Mouse (Mus musculus) stomach, postnatal 0 days (tissue): ENCODE data around the gene P4hb. TPM values are rescaled to one million over a fixed set of nuclear protein-coding genes. Genes with fewer than 3 reads are reported as not detected.

Experiments
- ATAC-seq: fragments of 200-750 bp; cut with Nextera tagmentation; 2 replicates; pipeline ENCODE4 v1.8.0; 2017; ENCODE audit not compliant: low FRiP score, low TSS enrichment
- DNase-seq: peaks from one replicate; pipeline ENCODE4 v3.0.0-alpha.2; 2016; ENCODE audit warnings: low spot score
- H3K27ac ChIP-seq: fragments of 300-500 bp; sonication (generic); replicated peaks from 2 replicates; pipeline ENCODE4 v1.5.1; 2014; ENCODE audit warnings: mild to moderate bottlenecking, control low read depth
- H3K27me3 ChIP-seq: fragments of 300-500 bp; sonication (generic); 2 replicates; pipeline ENCODE4 v1.6.1; 2014; ENCODE audit warnings: low read length; ENCODE audit not compliant: control insufficient read depth, insufficient read depth
- H3K36me3 ChIP-seq: fragments of 300-500 bp; sonication (generic); 2 replicates; pipeline ENCODE4 v1.6.1; 2014; ENCODE audit warnings: low read length, mixed read lengths; ENCODE audit not compliant: control insufficient read depth, insufficient read depth
- H3K4me1 ChIP-seq: fragments of 300-500 bp; sonication (generic); replicated peaks from 2 replicates; pipeline ENCODE4 v1.6.1; 2014; ENCODE audit warnings: antibody characterized with exemption; ENCODE audit not compliant: control insufficient read depth, insufficient read depth
- H3K4me2 ChIP-seq: fragments of 300-500 bp; sonication (generic); replicated peaks from 2 replicates; pipeline ENCODE4 v1.6.1; 2014; ENCODE audit warnings: low read depth, mild to moderate bottlenecking, control low read depth, moderate library complexity
- H3K4me3 ChIP-seq: fragments of 300-500 bp; sonication (generic); 2 replicates; pipeline ENCODE4 v1.5.1; 2014; ENCODE audit warnings: low read depth, low read length, control low read depth
- H3K9ac ChIP-seq: fragments of 300-500 bp; sonication (generic); 2 replicates; pipeline ENCODE4 v1.6.1; 2014; ENCODE audit warnings: mild to moderate bottlenecking, low read length, control low read depth, mixed read lengths
- H3K9me3 ChIP-seq: fragments of 300-500 bp; sonication (generic); 2 replicates; pipeline ENCODE4 v1.6.1; 2016; ENCODE audit warnings: low read length; ENCODE audit not compliant: control insufficient read depth
- CTCF ChIP-seq: IDR thresholded peaks from 2 replicates; pipeline ENCODE4 v1.5.1; 2016; ENCODE audit warnings: antibody characterized with exemption, low read depth, mild to moderate bottlenecking, moderate library complexity
- EP300 ChIP-seq: optimal IDR thresholded peaks from 2 replicates; pipeline ENCODE3; 2016; ENCODE audit warnings: antibody characterized with exemption
- WGBS: fragments of 180-500 bp; shearing (Covaris S2); extraction: QIAGEN DNeasy Blood & Tissue Kit; methylation state at CpG from one replicate; pipeline ENCODE4 v1.1.7; 2014; 5-methylcytosine and 5-hydroxymethylcytosine counted together
- polyA plus RNA-seq: library from polyadenylated mRNA; unstranded; fragments of >200 nt; fragmentation: Nextera tagmentation; extraction: Ambion mirVana; gene quantifications from 2 replicates; pipeline ENCODE4 v1.2.1, GENCODE M21; 2015

The P4hb gene
- polyA plus RNA-seq, 1 experiment from 2014 or later: 892 TPM

GRCm38 (mm10) chr11:120527690-120528354 lies 45.2 kb downstream of the P4hb start:
- WGBS: 66% methylated on average over 9 of the region's 9 CpGs
- no peaks in the 10 kb centered on the region for H3K9me3 ChIP-seq
- H3K27me3 ChIP-seq: no peaks in the 10 kb centered on the region; the same call in 1 of the 2 replicates

DNA sequence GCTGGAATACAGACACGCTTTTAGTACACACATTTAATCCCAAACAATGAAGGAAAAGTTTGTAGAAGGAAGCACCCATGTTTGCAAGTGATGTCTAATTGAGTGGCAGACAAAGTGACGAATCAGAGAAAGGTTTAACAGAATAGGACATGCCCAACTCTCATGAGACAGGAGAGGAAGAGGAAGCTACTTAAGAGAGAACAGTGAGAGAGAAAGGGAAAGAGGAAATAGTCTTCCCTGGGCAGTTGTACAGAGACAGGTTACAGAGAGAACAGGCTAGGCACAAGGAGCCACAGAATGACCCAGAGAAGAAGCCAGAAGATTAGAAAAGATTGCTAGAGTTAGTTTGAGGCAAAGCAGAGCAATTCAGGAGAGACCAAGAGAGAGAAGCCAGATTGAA lies 47.1 kb downstream of the P4hb start:
- ATAC-seq (no peak), DNase-seq (no peak)
- 78% methylated on average over 2 of the region's 2 CpGs for WGBS
- Histone ChIP-seq H3K9me3 (no peaks in the 10 kb centered on the region), H3K27me3 (no peaks in the 10 kb centered on the region; the same call in 1 of the 2 replicates), H3K4me2 (no peak overlapping the region), H3K9ac (no peak overlapping the region), H3K27ac (no peak overlapping the region), H3K36me3 (no peaks in the 10 kb centered on the region), H3K4me3 (no peak overlapping the region), H3K4me1 (peaks cover 6% of the 10 kb centered on the region; the same call in 1 of the 2 replicates)
- no peak for TF ChIP-seq CTCF
- no peak for TF ChIP-seq EP300

More at GRCm38 (mm10) chr11:120527690-120528354, 45.2 kb downstream of the P4hb start:
- DNase-seq (no peak), ATAC-seq (no peak)
- H3K9ac ChIP-seq: no peak overlapping the region
- TF ChIP-seq EP300 (no peak), CTCF (no peak)
- no peak overlapping the region for H3K4me3 ChIP-seq
- H3K36me3 ChIP-seq: no peaks in the 10 kb centered on the region
- no peak overlapping the region for H3K4me2 ChIP-seq
- no peak overlapping the region for H3K27ac ChIP-seq
- H3K4me1 ChIP-seq: peaks cover 8% of the 10 kb centered on the region; the same call in 1 of the 2 replicates

GRCm38 (mm10) chr11:120522581-120522980 lies 50.5 kb downstream of the P4hb start:
- Histone ChIP-seq H3K9ac (no peak overlapping the region), H3K36me3 (no peaks in the 10 kb centered on the region), H3K4me3 (no peak overlapping the region), H3K9me3 (no peaks in the 10 kb centered on the region), H3K27me3 (no peaks in the 10 kb centered on the region), H3K27ac (no peak overlapping the region), H3K4me1 (no peaks in the 10 kb centered on the region), H3K4me2 (no peak overlapping the region)
- 83% methylated on average over 8 of the region's 8 CpGs for WGBS
- TF ChIP-seq CTCF (no peak), EP300 (no peak)
- DNase-seq: no peak
- ATAC-seq: no peak

DNA sequence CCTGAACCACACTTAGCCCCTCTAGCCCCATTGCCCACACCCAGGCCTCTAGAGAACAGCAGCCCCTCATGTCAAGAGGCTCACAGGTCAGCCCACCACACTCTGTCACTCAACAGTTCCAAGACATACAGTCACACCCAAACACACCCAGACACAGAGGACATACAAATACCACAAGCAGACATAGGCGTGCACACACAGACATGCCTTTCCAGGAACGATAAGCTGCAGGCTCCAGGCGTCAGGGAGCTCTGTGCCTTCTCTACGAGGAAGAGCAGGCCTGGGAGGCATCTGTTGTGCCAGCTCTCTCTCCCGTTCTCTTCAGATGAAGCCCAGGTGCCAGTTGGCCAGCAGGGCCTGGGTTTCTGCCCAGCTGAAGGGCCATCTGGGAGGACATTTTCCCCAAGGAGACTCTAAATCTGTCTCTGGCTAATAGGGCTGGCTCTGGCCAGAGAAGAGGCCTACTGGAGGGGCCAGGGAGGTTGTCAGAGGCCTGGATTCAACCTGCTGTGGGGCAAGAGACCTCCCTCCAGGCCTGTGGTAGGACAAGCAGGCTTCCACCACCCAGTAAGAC lies 52.0 kb downstream of the P4hb start:
- Histone ChIP-seq H3K36me3 (no peaks in the 10 kb centered on the region), H3K4me1 (no peaks in the 10 kb centered on the region), H3K9me3 (no peaks in the 10 kb centered on the region), H3K27me3 (no peaks in the 10 kb centered on the region), H3K9ac (peak overlapping the region; percentile 47), H3K4me2 (no peak overlapping the region), H3K4me3 (no peak overlapping the region), H3K27ac (peak overlapping the region; percentile 82)
- DNase-seq (peak; percentile 57), ATAC-seq (peak; percentile 59)
- 53% methylated on average over 5 of the region's 5 CpGs for WGBS
- TF ChIP-seq CTCF (no peak), EP300 (no peak)

- TF ChIP-seq EP300 (no peak), CTCF (no peak)
- Histone ChIP-seq H3K4me3 (no peak overlapping the region), H3K27me3 (no peaks in the 10 kb centered on the region), H3K4me1 (no peaks in the 10 kb centered on the region), H3K36me3 (no peaks in the 10 kb centered on the region), H3K27ac (peak overlapping the region; percentile 82), H3K9me3 (no peaks in the 10 kb centered on the region), H3K9ac (no peak overlapping the region), H3K4me2 (no peak overlapping the region)
- WGBS: 69% methylated on average over 9 of the region's 9 CpGs
- ATAC-seq: 0 out of 2 replicates have a peak, but pooled peaks have one; percentile 11
- no peak for DNase-seq
Observed at GRCm38 (mm10) chr11:120520498-120520897, 52.6 kb downstream of the P4hb start.

GRCm38 (mm10) chr11:120519738-120520137 lies 53.3 kb downstream of the P4hb start:
- no peaks in the 10 kb centered on the region for H3K27me3 ChIP-seq
- H3K4me2 ChIP-seq: no peak overlapping the region
- no peaks in the 10 kb centered on the region for H3K4me1 ChIP-seq
- ATAC-seq (peak; percentile 69), DNase-seq (peak; percentile 68)
- no peaks in the 10 kb centered on the region for H3K9me3 ChIP-seq
- no peaks in the 10 kb centered on the region for H3K36me3 ChIP-seq
- peak overlapping the region; percentile 82 for H3K27ac ChIP-seq
- WGBS: 47% methylated on average over 9 of the region's 9 CpGs
- TF ChIP-seq EP300 (no peak), CTCF (no peak)
- no peak overlapping the region for H3K9ac ChIP-seq
- no peak overlapping the region for H3K4me3 ChIP-seq
